Mouse (Mus musculus): Measurements from ENCODE around the gene Gm7168.
"Not testable (repeated sequence)": the region's sequence is repeated elsewhere in the genome, so short reads cannot be mapped to it uniquely, and the experiment has no call there.

The Gm7168 gene

GRCm38 (mm10) chr17:13993425-13993824, 45.3 kb downstream of the Gm7168 start:
- not testable (repeated sequence) for DNase-seq (ENCODE audit: low spot score)
